In genomic region chr1:165735826-165736818, GRCm38 (mm10) we compare ENCODE assay signal across 8 mouse cellular contexts. TPM values are rescaled to one million over a fixed set of nuclear protein-coding genes. Genes with fewer than 3 reads are reported as not detected.
DNase-seq lines count a peak whose midpoint lies in the region; ATAC-seq and TF ChIP-seq lines count a peak whose summit lies in the region.

No protein-coding gene starts in this region.

- H3K9ac ChIP-seq in hindbrain, embryonic 11.5 days (ENCODE audit: low read depth, low read length), result no peak overlapping the region
- no peak overlapping the region for H3K9ac ChIP-seq in lung, postnatal 0 days (replicated peaks; ENCODE audit: low read depth)

- no peak overlapping the region for H3K27ac ChIP-seq in hindbrain, embryonic 11.5 days (ENCODE audit: low read depth, low read length)
- H3K27ac ChIP-seq in lung, postnatal 0 days (ENCODE audit: low read length), result 0 out of 2 replicates have a peak overlapping the region, but pooled peaks have one; percentile 4

- no peaks in the 10 kb centered on the region for H3K36me3 ChIP-seq in hindbrain, embryonic 11.5 days (ENCODE audit: control insufficient read depth, insufficient read depth, low read length)
- H3K36me3 ChIP-seq in lung, postnatal 0 days (ENCODE audit: insufficient read depth, low read length), result no peaks in the 10 kb centered on the region

- TF ChIP-seq CTCF in lung, postnatal 0 days (IDR thresholded peaks at IDR 0.05), result peak; percentile 97

- peak; percentile 89 for DNase-seq in MN1 (ENCODE audit: low spot score)
- peak; percentile 83 for DNase-seq in cerebellum, adult 9-10 months
- DNase-seq in frontal cortex, adult 2 months (ENCODE audit: extremely low spot score in 1 of 2, low spot score in 1 of 2), result peak; percentile 78 to 97
- DNase-seq in hindbrain, embryonic 11.5 days (ENCODE audit: low spot score), result peak; percentile 92
- DNase-seq in layer of hippocampus, adult 9-11 months, result peak; percentile 84
- DNase-seq in lung, postnatal 0 days (ENCODE audit: low spot score), result peak; percentile 94
- DNase-seq in ovary, postnatal 14 days (ENCODE audit: low spot score), result peak; percentile 90
- DNase-seq in thymus, postnatal 10 days (ENCODE audit: low spot score in 2 of 2), result peak; percentile 85 to 95

- H3K4me1 ChIP-seq in hindbrain, embryonic 11.5 days (replicated peaks; ENCODE audit: control insufficient read depth, insufficient read depth, low read length), result no peaks in the 10 kb centered on the region
- peaks cover 8% of the 10 kb centered on the region; the same call in 1 of the 2 replicates for H3K4me1 ChIP-seq in lung, postnatal 0 days (ENCODE audit: insufficient read depth, low read depth, low read length)

- no peak overlapping the region for H3K4me3 ChIP-seq in hindbrain, embryonic 11.5 days (ENCODE audit: low read depth, low read length)
- no peak overlapping the region for H3K4me3 ChIP-seq in lung, postnatal 0 days (ENCODE audit: low read depth, low read length)

- TF ChIP-seq EP300 in lung, postnatal 0 days (IDR thresholded peaks at IDR 0.05), result peak; percentile 32; the same call in 1 of the 2 replicates

- WGBS in hindbrain, embryonic 11.5 days, result 42% methylated on average over 20 of the region's 20 CpGs
- 23% methylated on average over 20 of the region's 20 CpGs for WGBS in lung, postnatal 0 days

- no peaks in the 10 kb centered on the region for H3K27me3 ChIP-seq in hindbrain, embryonic 11.5 days (ENCODE audit: control insufficient read depth, insufficient read depth, low read length)
- no peaks in the 10 kb centered on the region for H3K27me3 ChIP-seq in lung, postnatal 0 days (replicated peaks; ENCODE audit: insufficient read depth, low read length)

- no peak overlapping the region for H3K4me2 ChIP-seq in hindbrain, embryonic 11.5 days (replicated peaks; ENCODE audit: low read depth, low read length)
- no peak overlapping the region for H3K4me2 ChIP-seq in lung, postnatal 0 days (replicated peaks; ENCODE audit: low read depth, low read length)

- ATAC-seq in hindbrain, embryonic 11.5 days (ENCODE audit: low FRiP score), result peak; percentile 73
- peak; percentile 81 for ATAC-seq in lung, postnatal 0 days

- no peaks in the 10 kb centered on the region for H3K9me3 ChIP-seq in hindbrain, embryonic 11.5 days (ENCODE audit: control insufficient read depth, low read length)
- no peaks in the 10 kb centered on the region for H3K9me3 ChIP-seq in lung, postnatal 0 days (ENCODE audit: low read length)

RNA-seq across cellular contexts. Expression of gene Rcsd1, which starts 26.6 kb away (rescaled TPM):
- 6.2 and 6.8 TPM in 2 replicates for polyA plus RNA-seq in frontal cortex, adult 2 months (2012; rRNA removed)
- 8.5 and 9.4 TPM in 2 replicates for polyA plus RNA-seq in hindbrain, embryonic 11.5 days (2014; fragmentation: Nextera tagmentation; extraction: Ambion mirVana)
- 49.6 and 54.4 TPM in 2 replicates for polyA plus RNA-seq in lung, postnatal 0 days (2015; fragmentation: Nextera tagmentation; extraction: Ambion mirVana)

RNA-seq across cellular contexts. Expression of gene Creg1, which starts 27.4 kb away (rescaled TPM):
- 33.9 and 36.1 TPM in 2 replicates for polyA plus RNA-seq in frontal cortex, adult 2 months (2012; rRNA removed)
- 38.1 and 38.2 TPM in 2 replicates for polyA plus RNA-seq in hindbrain, embryonic 11.5 days (2014; fragmentation: Nextera tagmentation; extraction: Ambion mirVana)
- 123 and 148 TPM in 2 replicates for polyA plus RNA-seq in lung, postnatal 0 days (2015; fragmentation: Nextera tagmentation; extraction: Ambion mirVana)

RNA-seq across cellular contexts. Expression of gene Cd247, which starts 52.4 kb away (rescaled TPM):
- 0.26 and 0.44 TPM in 2 replicates for polyA plus RNA-seq in frontal cortex, adult 2 months (2012; rRNA removed)
- polyA plus RNA-seq in hindbrain, embryonic 11.5 days (2014; fragmentation: Nextera tagmentation; extraction: Ambion mirVana), result 0.88 and 1.3 TPM in 2 replicates
- polyA plus RNA-seq in lung, postnatal 0 days (2015; fragmentation: Nextera tagmentation; extraction: Ambion mirVana), result 1.3 and 1.5 TPM in 2 replicates
